Mouse (Mus musculus) bone marrow macrophage, adult 2 months (primary cell): ENCODE data around the gene Serinc2. TPM values are rescaled to one million over a fixed set of nuclear protein-coding genes. Genes with fewer than 3 reads are reported as not detected.
A peak's percentile ranks its signal among the peaks of the same experiment; 100 is the strongest.
"Not testable (repeated sequence)": the region's sequence is repeated elsewhere in the genome, so short reads cannot be mapped to it uniquely, and the experiment has no call there.

Experiments used
- H3K27ac ChIP-seq: 2 replicates; pipeline ENCODE4 v1.5.1; 2012; ENCODE audit warnings: low read depth, low read length; ENCODE audit not compliant: insufficient read depth
- H3K4me1 ChIP-seq: 2 replicates; pipeline ENCODE4 v1.6.1; 2012; ENCODE audit warnings: low read length; ENCODE audit not compliant: control insufficient read depth, insufficient read depth
- H3K4me3 ChIP-seq: 2 replicates; pipeline ENCODE4 v1.5.1; 2012; ENCODE audit warnings: mild to moderate bottlenecking, low read length, moderate library complexity; ENCODE audit not compliant: insufficient read depth
- CTCF ChIP-seq: IDR thresholded peaks from 2 replicates; pipeline ENCODE4 v1.5.1; 2012; ENCODE audit warnings: low read depth, mild to moderate bottlenecking, low read length, moderate library complexity
- POLR2A ChIP-seq: IDR thresholded peaks from 2 replicates; pipeline ENCODE4 v1.6.1; 2012; ENCODE audit warnings: mild to moderate bottlenecking, low read depth, low read length, borderline replicate concordance
- polyA plus RNA-seq: library from polyadenylated mRNA; stranded (reverse); fragments of >200 nt; gene quantifications from 2 replicates; pipeline ENCODE4 v1.2.4, GENCODE M21; 2012; ENCODE audit not compliant: missing spikeins, insufficient read depth, insufficient read length

Gene Serinc2
- polyA plus RNA-seq, 1 experiment = 1.3 TPM

GRCm38 (mm10) chr4:130246132-130246531, 32.9 kb downstream of the Serinc2 start:
- TF ChIP-seq POLR2A = no peak
- TF ChIP-seq CTCF = peak; percentile 88
- Histone ChIP-seq H3K27ac (no peak overlapping the region), H3K4me1 (peaks cover under 1% of the 10 kb centered on the region; the same call in 1 of the 2 replicates), H3K4me3 (no peak overlapping the region)

GRCm38 (mm10) chr4:130244749-130245148, 34.3 kb downstream of the Serinc2 start:
- Histone ChIP-seq H3K4me3 (no peak overlapping the region), H3K4me1 (no peaks in the 10 kb centered on the region)

DNA sequence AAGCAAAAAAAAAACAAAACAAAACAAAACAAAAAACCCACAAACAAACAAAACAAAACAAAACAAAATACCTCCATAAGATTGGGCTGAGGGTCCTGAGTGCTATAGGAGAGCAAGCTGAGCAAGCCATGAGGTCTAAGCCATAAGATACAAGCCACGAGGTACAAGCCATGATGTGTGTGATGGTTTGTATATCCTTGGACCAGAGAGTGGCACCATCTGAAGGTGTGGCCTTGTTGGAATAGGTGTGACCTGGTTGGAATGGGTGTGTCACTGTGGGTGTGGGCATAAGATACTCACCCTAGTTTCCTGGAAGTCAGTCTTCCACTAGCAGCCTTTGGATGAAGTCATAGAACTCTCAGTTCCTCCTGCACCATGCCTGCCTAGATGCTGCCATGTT, 35.4 kb downstream of the Serinc2 start:
- not testable (repeated sequence) for H3K27ac ChIP-seq, H3K4me1 ChIP-seq, H3K4me3 ChIP-seq

More at GRCm38 (mm10) chr4:130244749-130245148, 34.3 kb downstream of the Serinc2 start:
- no peak overlapping the region for H3K27ac ChIP-seq
- TF ChIP-seq CTCF (no peak), POLR2A (no peak)

DNA sequence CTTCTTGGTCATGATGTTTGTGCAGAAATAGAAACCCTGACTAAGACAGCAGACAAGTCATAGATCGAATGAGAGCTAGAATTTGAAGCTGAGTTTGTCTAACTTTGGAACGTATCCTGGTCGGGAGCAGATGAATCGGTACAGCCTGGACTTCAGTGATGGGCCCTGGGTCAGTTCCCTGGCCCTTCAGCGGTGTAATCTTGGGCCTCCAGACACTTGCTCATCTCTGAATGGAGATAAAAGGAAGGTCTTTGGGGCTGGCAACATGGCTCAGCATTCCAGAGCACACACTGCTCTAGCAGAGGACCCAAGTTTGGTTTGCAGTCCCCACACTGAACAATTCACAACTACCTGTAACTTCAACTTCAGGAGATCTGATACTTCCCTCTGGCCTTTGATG, 36.0 kb downstream of the Serinc2 start:
- H3K4me3 ChIP-seq = no peak overlapping the region
- no peaks in the 10 kb centered on the region for H3K4me1 ChIP-seq
- no peak overlapping the region for H3K27ac ChIP-seq
- TF ChIP-seq CTCF (no peak), POLR2A (no peak)

GRCm38 (mm10) chr4:130240695-130241094, 38.3 kb downstream of the Serinc2 start:
- H3K4me1 ChIP-seq = no peaks in the 10 kb centered on the region
- TF ChIP-seq POLR2A = no peak
- no peak for TF ChIP-seq CTCF

DNA sequence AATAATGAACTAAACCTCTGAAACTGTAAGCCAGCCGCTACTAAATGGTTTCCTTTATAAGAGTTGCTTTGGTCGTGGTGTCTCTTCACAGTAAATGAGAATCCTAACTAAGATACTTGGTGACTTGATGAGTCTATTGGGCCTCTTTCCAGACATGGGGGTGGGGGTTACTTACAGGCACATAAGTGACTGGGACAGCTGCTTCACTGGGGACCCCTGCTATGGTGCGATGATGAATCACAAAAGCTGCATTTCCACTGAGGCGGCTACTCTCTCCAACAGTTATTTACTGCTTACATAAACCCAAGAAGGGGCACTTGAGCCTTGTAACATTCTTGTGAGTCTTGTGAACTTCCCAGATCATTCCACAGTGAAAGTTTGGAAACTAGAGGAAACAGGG, 41.4 kb downstream of the Serinc2 start:
- Histone ChIP-seq H3K4me1 (no peaks in the 10 kb centered on the region), H3K4me3 (no peak overlapping the region), H3K27ac (no peak overlapping the region)
- no peak for TF ChIP-seq POLR2A
- TF ChIP-seq CTCF = no peak

More at GRCm38 (mm10) chr4:130240695-130241094, 38.3 kb downstream of the Serinc2 start:
- Histone ChIP-seq H3K4me3 (no peak overlapping the region), H3K27ac (no peak overlapping the region)

GRCm38 (mm10) chr4:130236361-130236760, 42.6 kb downstream of the Serinc2 start:
- no peak for TF ChIP-seq POLR2A
- no peak for TF ChIP-seq CTCF
- no peak overlapping the region for H3K27ac ChIP-seq
- no peaks in the 10 kb centered on the region for H3K4me1 ChIP-seq

GRCm38 (mm10) chr4:130224071-130224470, 54.9 kb downstream of the Serinc2 start:
- H3K27ac ChIP-seq = no peak overlapping the region
- no peak overlapping the region for H3K4me3 ChIP-seq
- no peak for TF ChIP-seq CTCF
- TF ChIP-seq POLR2A = no peak
- no peaks in the 10 kb centered on the region for H3K4me1 ChIP-seq

More at GRCm38 (mm10) chr4:130236361-130236760, 42.6 kb downstream of the Serinc2 start:
- H3K4me3 ChIP-seq = no peak overlapping the region

DNA sequence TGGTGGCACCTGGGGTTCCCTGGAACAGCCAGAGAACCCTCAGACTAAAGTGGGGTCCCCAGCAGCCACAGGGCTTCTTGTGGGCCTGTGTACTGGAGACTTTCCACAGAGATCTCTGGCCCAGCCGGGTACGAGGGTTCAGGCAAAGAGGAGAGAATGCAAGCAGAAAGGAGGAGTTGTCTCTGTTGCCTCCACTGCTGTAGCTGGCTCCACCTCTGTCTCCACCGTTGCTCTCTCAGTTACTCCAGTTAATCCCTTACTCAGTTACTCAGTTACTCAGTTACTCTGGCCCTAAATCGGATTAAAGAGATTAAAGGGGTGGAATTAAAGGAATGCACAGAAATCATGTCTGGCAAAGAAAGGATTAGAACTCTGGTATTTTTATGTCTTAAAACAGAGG, 56.8 kb downstream of the Serinc2 start, which contains the start of gene Gm853:
Gene Gm853, minus strand, starts transcription at position 223 of the 400 bp plus-strand sequence.
- Histone ChIP-seq H3K4me1 (no peaks in the 10 kb centered on the region), H3K27ac (no peak within 1 kb of the TSS), H3K4me3 (no peak within 1 kb of the TSS)
- no peak for TF ChIP-seq POLR2A
- TF ChIP-seq CTCF = no peak

- no peak for TF ChIP-seq CTCF
- TF ChIP-seq POLR2A = no peak
- Histone ChIP-seq H3K4me1 (no peaks in the 10 kb centered on the region), H3K27ac (no peak overlapping the region), H3K4me3 (no peak overlapping the region)
Measured at GRCm38 (mm10) chr4:130220176-130220575, 58.8 kb downstream of the Serinc2 start.

DNA sequence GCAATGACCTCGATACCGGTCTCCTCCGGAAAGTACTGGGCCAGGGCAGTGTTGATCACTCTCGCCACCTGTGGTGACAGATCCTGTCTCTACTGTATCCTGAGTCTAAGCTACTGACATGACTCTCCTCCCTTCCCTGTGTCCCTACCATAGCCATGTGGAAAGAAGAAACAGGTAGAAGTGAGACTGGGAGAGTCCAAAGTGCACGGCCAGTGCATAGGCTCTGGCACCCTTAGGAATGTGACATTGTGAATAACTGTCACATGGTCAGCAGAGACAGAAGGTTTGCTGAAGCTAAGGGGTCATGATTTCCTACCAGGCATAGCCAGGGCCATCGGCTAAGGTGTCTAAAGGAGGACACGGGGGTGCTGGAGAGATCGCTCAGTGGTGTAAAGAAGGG, 63.6 kb downstream of the Serinc2 start:
- TF ChIP-seq CTCF = no peak
- Histone ChIP-seq H3K27ac (no peak overlapping the region), H3K4me1 (peaks cover 4% of the 10 kb centered on the region; the same call in 1 of the 2 replicates), H3K4me3 (no peak overlapping the region)
